Mouse (Mus musculus): Measurements from ENCODE around the gene Alkbh2.

Alkbh2 gene

GRCm38 (mm10) chr5:114100390-114101099, 27.5 kb downstream of the Alkbh2 start:
- no peak for DNase-seq (ENCODE audit: low spot score)

- DNase-seq (ENCODE audit: low spot score) = peak; percentile 85
These were observed 28.2 kb downstream of the Alkbh2 start for GRCm38 (mm10) chr5:114099709-114100389.

- peak; percentile 17 for DNase-seq (ENCODE audit: low spot score)
These were observed 36.8 kb downstream of the Alkbh2 start, which contains the start of gene Svop for GRCm38 (mm10) chr5:114091057-114091807. Svop (minus strand) TSS chr5:114091570.

- no peak for DNase-seq (ENCODE audit: low spot score)
These were observed 37.5 kb downstream of the Alkbh2 start for GRCm38 (mm10) chr5:114090421-114091013.

GRCm38 (mm10) chr5:114087875-114088480, 40.0 kb downstream of the Alkbh2 start:
- no peak for DNase-seq (ENCODE audit: low spot score)

GRCm38 (mm10) chr5:114085501-114085900, 42.5 kb downstream of the Alkbh2 start:
- DNase-seq (ENCODE audit: low spot score) = no peak

GRCm38 (mm10) chr5:114077009-114077408, 51.0 kb downstream of the Alkbh2 start:
- DNase-seq (ENCODE audit: low spot score) = no peak

Measured in T-cell, adult 2 months (primary cell).